In genomic region chr11:109649206-109649605, GRCm38 (mm10) we compare ENCODE assay signal across 8 mouse cellular contexts. TPM values are rescaled to one million over a fixed set of nuclear protein-coding genes. Genes with fewer than 3 reads are reported as not detected.
DNase-seq lines count a peak whose midpoint lies in the region; ATAC-seq and TF ChIP-seq lines count a peak whose summit lies in the region.

TSS of gene Prkar1a (plus strand) at chr11:109649405.

- no peaks in the 10 kb centered on the region for H3K27me3 ChIP-seq in lung, embryonic 14.5 days (ENCODE audit: insufficient read depth, low read length)
- H3K27me3 ChIP-seq in hindbrain, embryonic 15.5 days, result no peaks in the 10 kb centered on the region
- no peaks in the 10 kb centered on the region for H3K27me3 ChIP-seq in liver, embryonic 11.5 days (replicated peaks; ENCODE audit: control insufficient read depth, insufficient read depth, low read length)
- H3K27me3 ChIP-seq in stomach, embryonic 16.5 days (ENCODE audit: control insufficient read depth, insufficient read depth, low read length), result no peaks in the 10 kb centered on the region

- H3K9ac ChIP-seq in lung, embryonic 14.5 days, result peak within 1 kb of the TSS; percentile 97
- peak within 1 kb of the TSS; percentile 97 for H3K9ac ChIP-seq in hindbrain, embryonic 15.5 days
- peak within 1 kb of the TSS; percentile 52 for H3K9ac ChIP-seq in liver, embryonic 11.5 days (ENCODE audit: low read depth, low read length)
- H3K9ac ChIP-seq in stomach, embryonic 16.5 days (ENCODE audit: low read length), result peak within 1 kb of the TSS; percentile 90

- peak within 1 kb of the TSS; percentile 89 for H3K4me2 ChIP-seq in lung, embryonic 14.5 days
- H3K4me2 ChIP-seq in hindbrain, embryonic 15.5 days, result peak within 1 kb of the TSS; percentile 65
- H3K4me2 ChIP-seq in liver, embryonic 11.5 days, result peak within 1 kb of the TSS; percentile 94
- peak within 1 kb of the TSS; percentile 68 for H3K4me2 ChIP-seq in stomach, embryonic 16.5 days (ENCODE audit: low read depth, low read length)

- H3K36me3 ChIP-seq in lung, embryonic 14.5 days (ENCODE audit: insufficient read depth), result peaks cover 12% of the 10 kb centered on the region
- H3K36me3 ChIP-seq in hindbrain, embryonic 15.5 days, result no peaks in the 10 kb centered on the region
- H3K36me3 ChIP-seq in liver, embryonic 11.5 days (ENCODE audit: control insufficient read depth, insufficient read depth, low read length), result no peaks in the 10 kb centered on the region
- H3K36me3 ChIP-seq in stomach, embryonic 16.5 days (ENCODE audit: control insufficient read depth, insufficient read depth, low read length), result no peaks in the 10 kb centered on the region

- DNase-seq in lung, embryonic 14.5 days, result peak; percentile 28
- no peak for DNase-seq in lung, adult 18-20 months
- DNase-seq in cerebellum, adult 18-20 months, result peak; percentile 59 to 64
- no peak for DNase-seq in gastrocnemius, adult 8-10 months (ENCODE audit: low spot score in 2 of 2)
- DNase-seq in liver, embryonic 11.5 days (ENCODE audit: low spot score), result no peak
- no peak for DNase-seq in retina, postnatal 1 day

- peak within 1 kb of the TSS; percentile 93 for H3K4me3 ChIP-seq in lung, embryonic 14.5 days (ENCODE audit: low read depth, low read length)
- H3K4me3 ChIP-seq in hindbrain, embryonic 15.5 days, result peak within 1 kb of the TSS; percentile 72
- peak within 1 kb of the TSS; percentile 80 for H3K4me3 ChIP-seq in liver, embryonic 11.5 days (ENCODE audit: low read depth, low read length)
- peak within 1 kb of the TSS; percentile 93 for H3K4me3 ChIP-seq in stomach, embryonic 16.5 days (replicated peaks; ENCODE audit: low read length)

- peak within 1 kb of the TSS; percentile 95; the same call in 1 of the 2 replicates for H3K27ac ChIP-seq in lung, embryonic 14.5 days (ENCODE audit: low read depth)
- H3K27ac ChIP-seq in hindbrain, embryonic 15.5 days (replicated peaks), result peak within 1 kb of the TSS; percentile 99
- peak within 1 kb of the TSS; percentile 23; the same call in 1 of the 2 replicates for H3K27ac ChIP-seq in liver, embryonic 11.5 days (ENCODE audit: low read depth, low read length)
- H3K27ac ChIP-seq in stomach, embryonic 16.5 days (ENCODE audit: low read length), result peak within 1 kb of the TSS; percentile 88; the same call in 1 of the 2 replicates

- no peak for ATAC-seq in lung, embryonic 14.5 days (ENCODE audit: insufficient read depth)
- no peak; the same call in 1 of the 2 replicates for ATAC-seq in hindbrain, embryonic 15.5 days (ENCODE audit: low FRiP score, low read depth)
- no peak for ATAC-seq in liver, embryonic 11.5 days (replicated peaks; ENCODE audit: low FRiP score)
- ATAC-seq in stomach, embryonic 16.5 days (ENCODE audit: insufficient read depth, low FRiP score), result no peak

- H3K4me1 ChIP-seq in lung, embryonic 14.5 days (ENCODE audit: insufficient read depth), result peaks cover 23% of the 10 kb centered on the region
- peaks cover 47% of the 10 kb centered on the region for H3K4me1 ChIP-seq in hindbrain, embryonic 15.5 days (replicated peaks)
- peaks cover 23% of the 10 kb centered on the region for H3K4me1 ChIP-seq in liver, embryonic 11.5 days (replicated peaks; ENCODE audit: control insufficient read depth, insufficient read depth, low read length)
- H3K4me1 ChIP-seq in stomach, embryonic 16.5 days (ENCODE audit: control insufficient read depth, insufficient read depth, low read length), result peaks cover 19% of the 10 kb centered on the region

- 3% methylated on average over 8 of the region's 8 CpGs for WGBS in lung, embryonic 14.5 days
- 23% methylated on average over 8 of the region's 8 CpGs for whole genome bisulfite sequencing in hindbrain, embryonic 15.5 days
- WGBS in liver, embryonic 11.5 days, result 12% methylated on average over 8 of the region's 8 CpGs
- 9% methylated on average over 8 of the region's 8 CpGs for WGBS in stomach, embryonic 16.5 days

- H3K9me3 ChIP-seq in lung, embryonic 14.5 days (ENCODE audit: low read depth, low read length), result no peaks in the 10 kb centered on the region
- no peaks in the 10 kb centered on the region for H3K9me3 ChIP-seq in hindbrain, embryonic 15.5 days
- no peaks in the 10 kb centered on the region for H3K9me3 ChIP-seq in liver, embryonic 11.5 days (ENCODE audit: control insufficient read depth, low read length)
- no peaks in the 10 kb centered on the region for H3K9me3 ChIP-seq in stomach, embryonic 16.5 days (replicated peaks; ENCODE audit: control insufficient read depth, low read length)

- no peak for TF ChIP-seq CTCF in lung, embryonic 14.5 days (IDR thresholded peaks at IDR 0.05; ENCODE audit: low read depth)

RNA-seq across cellular contexts. Expression of gene Prkar1a, which starts in this region (rescaled TPM):
- 408 and 411 TPM in 2 replicates for polyA plus RNA-seq in lung, embryonic 14.5 days (2014; fragmentation: Nextera tagmentation; extraction: Ambion mirVana)
- total RNA-seq in gastrocnemius, adult 8-10 months (2022), result 100 to 1,000 TPM in 2 of 4 experiments, 10 to 100 TPM in 2; 98.3 to 106 (median 101) TPM
- 449 and 456 TPM in 2 replicates for polyA plus RNA-seq in hindbrain, embryonic 15.5 days (2015; fragmentation: Nextera tagmentation; extraction: Ambion mirVana)
- 261 and 285 TPM in 2 replicates for polyA plus RNA-seq in liver, embryonic 11.5 days (2014; fragmentation: Nextera tagmentation; extraction: Ambion mirVana)
- polyA plus RNA-seq in stomach, embryonic 16.5 days (2015; fragmentation: Nextera tagmentation; extraction: Ambion mirVana), result 303 and 305 TPM in 2 replicates

Comparison
In these comparisons a context has a peak if more than half of its experiments do, and no peak if none do; other contexts are left out.
1. DNase-seq: peak in lung, embryonic 14.5 days (single experiment) and cerebellum, adult 18-20 months (2 of 2); none in lung, adult 18-20 months (0 of 2), gastrocnemius, adult 8-10 months (0 of 2), liver, embryonic 11.5 days (single experiment) and retina, postnatal 1 day (single experiment).
2. H3K27ac ChIP-seq: peak in every context shown above with its lines; median percentile 99 in hindbrain, embryonic 15.5 days; 95 in lung, embryonic 14.5 days; 88 in stomach, embryonic 16.5 days; 23 in liver, embryonic 11.5 days.
3. Peak in every context shown above with its lines, with median percentiles within 50 percentile points of each other: H3K4me2 ChIP-seq, H3K4me3 ChIP-seq and H3K9ac ChIP-seq.